Mouse (Mus musculus) thymus, postnatal 36 days (tissue): ENCODE measurements at regions not wholly inside any gene's neighbourhood (a gene's known extent, or its start where the extent isn't known, plus 50 kb on each side); places are given as distances from the start of the nearest gene placed in this dataset.

Experiments
- DNase-seq, 2 experiments: peaks; one replicate each; pipeline ENCODE4 v3.0.0; 2022; ENCODE audit warnings: mixed read lengths in 2 of 2

- no peak for DNase-seq
Observed at GRCm38 (mm10) chr9:23134421-23135118, 88.3 kb upstream of the Bmper start.

GRCm38 (mm10) chr9:23136511-23136910, 86.4 kb upstream of the Bmper start:
- DNase-seq = no peak

- DNase-seq = no peak
Observed at GRCm38 (mm10) chr9:23137682-23138210, 85.1 kb upstream of the Bmper start.

GRCm38 (mm10) chr9:23139580-23140162, 83.2 kb upstream of the Bmper start:
- DNase-seq = no peak

GRCm38 (mm10) chr9:23144281-23144680, 78.6 kb upstream of the Bmper start:
- DNase-seq = no peak

GRCm38 (mm10) chr9:23150338-23150737, 72.5 kb upstream of the Bmper start:
- no peak for DNase-seq

GRCm38 (mm10) chr9:23150874-23151273, 72.0 kb upstream of the Bmper start:
- no peak for DNase-seq

- DNase-seq = no peak
Observed at GRCm38 (mm10) chr9:23151953-23152490, 70.9 kb upstream of the Bmper start.

GRCm38 (mm10) chr9:23156820-23157570, 65.9 kb upstream of the Bmper start:
- DNase-seq = no peak

- no peak for DNase-seq
Observed at GRCm38 (mm10) chr9:23158499-23158898, 64.4 kb upstream of the Bmper start.

- DNase-seq = no peak
Observed at GRCm38 (mm10) chr9:23161346-23161745, 61.5 kb upstream of the Bmper start.

- DNase-seq = no peak
Observed at GRCm38 (mm10) chr9:23167056-23167591, 55.8 kb upstream of the Bmper start.

- DNase-seq = no peak
Observed at GRCm38 (mm10) chr9:23167716-23168115, 55.2 kb upstream of the Bmper start.

GRCm38 (mm10) chr9:23168149-23168548, 54.7 kb upstream of the Bmper start:
- no peak for DNase-seq

GRCm38 (mm10) chr9:23171361-23171760, 51.5 kb upstream of the Bmper start:
- no peak for DNase-seq
